Mouse (Mus musculus) midbrain, embryonic 12.5 days (tissue): ENCODE results near the gene Zfp169. TPM values are rescaled to one million over a fixed set of nuclear protein-coding genes. Genes with fewer than 3 reads are reported as not detected.

Experiments
- ATAC-seq: fragments of 200-750 bp; cut with Nextera tagmentation; 2 replicates; pipeline ENCODE4 v1.8.0; 2017; ENCODE audit warnings: low read depth, moderate TSS enrichment, moderate library complexity; ENCODE audit not compliant: low FRiP score
- H3K27ac ChIP-seq: fragments of 300-500 bp; sonication (generic); replicated peaks from 2 replicates; pipeline ENCODE4 v1.5.1; 2016; ENCODE audit warnings: mild to moderate bottlenecking
- H3K27me3 ChIP-seq: fragments of 300-500 bp; sonication (generic); 2 replicates; pipeline ENCODE4 v1.6.1; 2016; ENCODE audit warnings: mild to moderate bottlenecking
- H3K36me3 ChIP-seq: fragments of 300-500 bp; sonication (generic); 2 replicates; pipeline ENCODE4 v1.6.1; 2016
- H3K4me1 ChIP-seq: fragments of 300-500 bp; sonication (generic); 2 replicates; pipeline ENCODE4 v1.6.1; 2016
- H3K4me2 ChIP-seq: fragments of 300-500 bp; sonication (generic); replicated peaks from 2 replicates; pipeline ENCODE4 v1.6.1; 2016; ENCODE audit warnings: mild to moderate bottlenecking, moderate library complexity
- H3K4me3 ChIP-seq: fragments of 300-500 bp; sonication (generic); 2 replicates; pipeline ENCODE4 v1.5.1; 2016; ENCODE audit warnings: mild to moderate bottlenecking
- H3K9ac ChIP-seq: fragments of 300-500 bp; sonication (generic); replicated peaks from 2 replicates; pipeline ENCODE4 v1.6.1; 2016; ENCODE audit warnings: mild to moderate bottlenecking, moderate library complexity
- H3K9me3 ChIP-seq: fragments of 300-500 bp; sonication (generic); 2 replicates; pipeline ENCODE4 v1.6.1; 2016; ENCODE audit warnings: mild to moderate bottlenecking
- WGBS: fragments of 180-500 bp; shearing (Covaris S2); methylation state at CpG from one replicate; pipeline ENCODE4 v1.1.7; 2016; 5-methylcytosine and 5-hydroxymethylcytosine counted together
- polyA plus RNA-seq: library from polyadenylated mRNA; unstranded; fragments of >200 nt; fragmentation: Nextera tagmentation; extraction: Ambion mirVana; gene quantifications from 2 replicates; pipeline ENCODE4 v1.2.1, GENCODE M21; 2016

Gene Zfp169
- polyA plus RNA-seq, 1 experiment from 2014 or later, result 5.5 TPM

DNA sequence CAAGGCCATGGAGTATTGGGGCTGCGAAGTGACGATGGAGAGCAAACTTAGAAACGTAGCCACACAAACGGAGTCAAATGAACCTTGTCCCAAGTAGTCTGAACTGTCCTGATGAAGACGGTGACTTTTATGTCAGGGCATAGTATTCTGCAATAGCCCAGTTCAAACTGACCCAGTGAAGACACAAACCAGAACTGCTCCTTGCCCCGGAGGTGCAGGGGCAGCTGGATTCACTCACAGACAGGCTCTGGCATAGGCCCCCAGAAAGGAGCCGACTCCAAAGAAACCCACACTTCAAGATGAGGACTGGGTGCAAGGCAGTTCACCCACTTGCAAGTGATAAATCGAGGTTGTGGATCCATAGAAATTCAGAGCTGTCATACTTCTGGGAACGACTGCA lies 4.6 kb downstream of the Zfp169 start:
- no peak overlapping the region for H3K27ac ChIP-seq
- WGBS, result 95% methylated on average over 9 of the region's 9 CpGs
- no peak overlapping the region for H3K4me2 ChIP-seq
- H3K4me3 ChIP-seq, result no peak overlapping the region
- H3K9me3 ChIP-seq, result 0 out of 2 replicates have a peak, but pooled peaks cover under 1% of the 10 kb centered on the region
- H3K36me3 ChIP-seq, result peaks cover 23% of the 10 kb centered on the region
- H3K27me3 ChIP-seq, result no peaks in the 10 kb centered on the region
- no peak overlapping the region for H3K9ac ChIP-seq
- ATAC-seq, result no peak
- peaks cover 6% of the 10 kb centered on the region for H3K4me1 ChIP-seq

DNA sequence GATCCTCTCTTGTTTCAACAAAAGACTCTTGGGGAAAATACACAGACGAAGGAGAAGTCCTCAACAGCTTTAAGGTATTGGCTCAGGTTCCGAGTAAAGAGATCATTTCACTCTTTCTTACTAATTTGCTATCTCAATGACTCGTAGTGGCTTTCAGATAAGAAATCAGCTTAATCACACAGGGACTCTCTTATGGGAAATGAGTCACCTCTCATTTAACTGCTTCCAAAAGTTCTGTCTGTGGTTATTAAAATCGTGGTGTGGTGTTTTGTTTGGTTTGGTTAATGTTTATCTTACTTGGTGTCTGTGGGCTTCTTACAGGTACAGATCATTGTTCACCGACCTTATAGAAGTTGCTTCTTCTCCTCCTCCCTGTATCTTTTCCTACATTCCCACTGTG lies 10.8 kb downstream of the Zfp169 start:
- 79% methylated on average over 5 of the region's 5 CpGs for WGBS
- no peak overlapping the region for H3K4me3 ChIP-seq
- H3K9ac ChIP-seq, result no peak overlapping the region
- H3K27ac ChIP-seq, result no peak overlapping the region
- no peak for ATAC-seq
- H3K4me2 ChIP-seq, result no peak overlapping the region
- H3K36me3 ChIP-seq, result peaks cover 37% of the 10 kb centered on the region
- H3K27me3 ChIP-seq, result no peaks in the 10 kb centered on the region
- H3K4me1 ChIP-seq, result peaks cover 10% of the 10 kb centered on the region; the same call in 1 of the 2 replicates
- 0 out of 2 replicates have a peak, but pooled peaks cover 2% of the 10 kb centered on the region for H3K9me3 ChIP-seq

DNA sequence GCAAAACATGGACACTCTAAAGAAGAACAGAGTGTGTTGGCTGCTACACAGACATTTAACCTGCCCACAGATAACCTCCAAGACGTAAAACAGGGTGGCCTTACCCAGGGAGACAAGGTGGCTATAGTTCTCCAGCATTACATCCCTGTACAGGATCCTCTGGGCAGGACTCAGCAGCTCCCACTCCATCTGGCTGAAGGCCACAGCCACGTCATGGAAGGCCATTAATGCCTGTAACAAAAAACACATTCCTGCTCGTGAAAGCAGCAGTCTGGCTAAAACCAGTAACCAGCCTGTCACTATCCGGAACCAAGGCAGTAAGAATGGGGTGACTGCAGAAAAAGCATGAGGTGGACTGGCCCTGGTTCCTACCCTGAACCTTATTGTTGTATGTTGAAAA lies 14.6 kb downstream of the Zfp169 start:
- H3K9ac ChIP-seq, result no peak overlapping the region
- WGBS, result 81% methylated on average over 4 of the region's 4 CpGs
- H3K27me3 ChIP-seq, result no peaks in the 10 kb centered on the region
- H3K4me1 ChIP-seq, result peaks cover 10% of the 10 kb centered on the region; the same call in 1 of the 2 replicates
- H3K4me2 ChIP-seq, result no peak overlapping the region
- no peak for ATAC-seq
- H3K9me3 ChIP-seq, result 0 out of 2 replicates have a peak, but pooled peaks cover 6% of the 10 kb centered on the region
- no peak overlapping the region for H3K4me3 ChIP-seq
- no peak overlapping the region for H3K27ac ChIP-seq
- peaks cover 29% of the 10 kb centered on the region for H3K36me3 ChIP-seq

DNA sequence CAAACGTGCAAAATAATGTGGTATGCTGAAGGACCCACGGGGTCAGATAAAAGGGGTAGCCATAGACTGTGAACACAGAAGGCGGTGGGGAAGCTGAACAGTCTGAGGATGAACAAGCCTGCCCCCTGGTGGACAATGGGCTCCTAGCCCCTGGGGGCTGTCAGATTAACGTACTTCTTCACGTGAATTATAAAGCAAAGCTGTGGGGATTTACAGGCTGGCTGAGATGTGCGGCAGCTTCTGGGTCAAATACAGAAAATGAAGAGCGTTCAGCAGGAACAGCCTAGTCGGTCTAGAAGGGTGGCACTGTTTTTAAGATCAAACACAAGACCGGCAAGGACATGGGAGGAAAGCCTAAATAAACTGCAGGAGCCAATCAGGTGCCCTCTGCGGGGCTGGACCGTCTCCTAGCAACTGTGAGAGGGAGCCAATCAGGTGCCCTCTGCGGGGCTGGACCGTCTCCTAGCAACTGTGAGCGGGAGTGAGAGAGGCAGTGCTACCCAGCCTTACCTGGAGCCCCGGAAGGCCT lies 15.5 kb downstream of the Zfp169 start:
- Histone ChIP-seq H3K4me3 (peak overlapping the region; percentile 39), H3K36me3 (peaks cover 26% of the 10 kb centered on the region), H3K9ac (no peak overlapping the region), H3K27ac (no peak overlapping the region), H3K27me3 (no peaks in the 10 kb centered on the region), H3K4me1 (peaks cover 10% of the 10 kb centered on the region; the same call in 1 of the 2 replicates), H3K4me2 (peak overlapping the region; percentile 44), H3K9me3 (0 out of 2 replicates have a peak, but pooled peaks cover 4% of the 10 kb centered on the region)
- WGBS, result 7% methylated on average over 15 of the region's 15 CpGs
- ATAC-seq, result peak; percentile 99

DNA sequence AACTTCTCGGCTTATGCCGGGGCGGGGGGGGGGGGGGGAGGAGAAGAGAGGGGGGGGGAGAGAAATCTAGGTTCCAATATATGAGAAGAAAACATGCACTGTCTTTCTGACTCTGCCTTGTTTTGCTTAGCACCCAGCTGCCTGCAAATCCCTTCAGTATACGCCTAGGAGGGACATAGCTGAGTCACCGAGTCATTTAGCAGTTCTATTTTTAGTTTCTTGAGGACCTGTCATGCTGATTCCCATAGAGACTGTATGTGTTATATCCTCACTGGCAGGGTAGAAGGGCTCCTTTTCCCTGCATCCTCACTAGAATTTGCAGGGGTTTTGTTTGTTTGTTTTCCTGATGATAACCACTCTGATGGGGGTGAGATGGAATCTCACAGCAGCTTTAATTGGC lies 20.1 kb downstream of the Zfp169 start:
- Histone ChIP-seq H3K4me2 (no peak overlapping the region), H3K36me3 (peaks cover 56% of the 10 kb centered on the region), H3K4me1 (peaks cover 4% of the 10 kb centered on the region; the same call in 1 of the 2 replicates), H3K27me3 (no peaks in the 10 kb centered on the region), H3K27ac (no peak overlapping the region), H3K4me3 (no peak overlapping the region), H3K9ac (no peak overlapping the region), H3K9me3 (0 out of 2 replicates have a peak, but pooled peaks cover 4% of the 10 kb centered on the region)
- WGBS, result 94% methylated on average over 4 of the region's 5 CpGs
- no peak for ATAC-seq

DNA sequence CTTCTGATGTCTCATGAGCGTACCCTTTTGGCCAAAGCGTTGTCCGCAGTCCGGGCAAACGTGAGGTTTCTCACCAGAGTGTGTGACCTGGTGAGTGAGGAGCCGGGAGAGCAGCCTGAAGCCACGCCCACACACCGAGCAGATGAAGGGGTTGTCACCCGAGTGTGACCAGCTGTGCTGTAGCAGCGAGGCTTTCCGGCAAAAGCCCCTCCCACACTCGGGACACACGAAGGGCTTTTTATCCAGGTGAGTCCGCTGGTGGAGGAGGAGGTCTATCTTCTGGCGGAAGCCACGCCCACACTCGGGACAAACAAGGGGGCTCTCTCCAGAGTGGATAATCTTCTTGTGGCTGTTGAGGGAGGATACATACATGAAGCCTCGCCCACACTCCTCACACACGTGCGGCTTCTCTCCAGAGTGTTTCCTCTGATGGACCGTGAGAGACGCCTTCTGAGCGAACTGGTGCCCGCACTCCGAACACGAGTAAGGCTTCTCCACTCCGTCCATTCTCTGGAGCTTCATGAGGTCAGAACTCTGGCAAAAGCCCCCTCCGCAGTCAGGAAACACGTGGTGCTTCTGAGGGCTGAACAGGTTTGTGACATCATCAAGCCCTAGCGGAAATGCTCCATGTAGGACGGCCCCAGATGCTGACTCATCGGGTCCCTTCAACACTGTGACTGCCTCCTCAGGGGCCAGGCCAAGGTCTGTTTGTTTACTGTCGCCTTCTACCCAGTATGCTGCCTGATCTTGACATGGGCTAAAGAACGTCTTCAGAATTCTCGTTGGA lies 22.7 kb downstream of the Zfp169 start:
- no peaks in the 10 kb centered on the region for H3K27me3 ChIP-seq
- H3K9me3 ChIP-seq, result 0 out of 2 replicates have a peak, but pooled peaks cover 4% of the 10 kb centered on the region
- H3K9ac ChIP-seq, result no peak overlapping the region
- ATAC-seq, result no peak
- peaks cover 56% of the 10 kb centered on the region for H3K36me3 ChIP-seq
- no peak overlapping the region for H3K4me3 ChIP-seq
- no peak overlapping the region for H3K27ac ChIP-seq
- 92% methylated on average over 35 of the region's 35 CpGs for WGBS
- no peaks in the 10 kb centered on the region for H3K4me1 ChIP-seq
- H3K4me2 ChIP-seq, result no peak overlapping the region

DNA sequence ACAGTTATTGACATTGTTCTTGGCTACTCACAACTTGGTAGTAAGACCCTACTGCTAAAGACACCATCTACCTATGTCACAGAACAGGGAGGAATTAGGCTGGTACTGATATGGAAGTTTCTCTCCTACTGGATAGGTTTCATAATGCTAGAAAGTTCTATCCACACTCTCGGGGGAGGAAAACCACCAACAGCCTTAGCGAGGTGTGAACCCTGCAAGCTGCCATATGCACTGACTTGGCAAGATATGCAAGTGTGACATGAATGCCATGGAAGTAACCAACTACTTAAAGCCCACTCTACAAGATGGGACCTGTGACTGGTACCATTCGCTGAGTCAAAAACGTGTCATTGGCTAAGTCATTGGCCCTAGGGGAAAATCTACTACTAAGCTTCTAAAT lies 29.6 kb downstream of the Zfp169 start:
- no peaks in the 10 kb centered on the region for H3K9me3 ChIP-seq
- H3K27me3 ChIP-seq, result no peaks in the 10 kb centered on the region
- WGBS, result 93% methylated on average over 4 of the region's 4 CpGs
- no peak overlapping the region for H3K9ac ChIP-seq
- H3K4me1 ChIP-seq, result no peaks in the 10 kb centered on the region
- no peak overlapping the region for H3K4me2 ChIP-seq
- no peak overlapping the region for H3K4me3 ChIP-seq
- no peak overlapping the region for H3K27ac ChIP-seq
- peaks cover 20% of the 10 kb centered on the region; the same call in 1 of the 2 replicates for H3K36me3 ChIP-seq
- no peak for ATAC-seq

DNA sequence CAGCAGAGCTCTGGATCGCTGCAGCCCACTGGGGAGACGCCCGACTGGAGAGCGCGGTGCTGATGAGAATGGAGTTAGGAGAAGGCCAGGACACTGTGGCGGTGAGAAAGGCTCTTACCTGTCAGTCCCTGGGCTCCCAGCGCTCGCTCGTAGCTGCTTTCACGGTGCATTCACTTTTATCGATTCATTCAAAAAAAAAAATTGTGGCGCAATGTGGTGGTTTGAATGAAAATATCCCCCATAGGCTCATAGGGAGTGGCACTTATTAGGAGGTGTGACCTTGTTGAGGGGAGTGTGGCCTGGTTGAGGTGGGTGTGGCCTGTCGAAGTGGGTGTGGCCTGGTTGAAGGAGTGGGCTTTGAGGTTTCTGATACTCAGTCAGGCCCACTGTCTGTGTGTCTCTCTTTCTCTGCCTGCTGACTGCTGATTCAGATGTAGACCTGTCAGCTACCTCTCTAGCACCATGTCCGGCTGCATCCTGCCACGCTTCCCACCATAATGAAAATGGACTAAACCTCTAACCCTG lies 44.5 kb downstream of the Zfp169 start:
- Histone ChIP-seq H3K27ac (no peak overlapping the region), H3K36me3 (no peaks in the 10 kb centered on the region), H3K4me1 (peaks cover 12% of the 10 kb centered on the region), H3K27me3 (no peaks in the 10 kb centered on the region), H3K4me2 (no peak overlapping the region), H3K9me3 (no peaks in the 10 kb centered on the region), H3K4me3 (no peak overlapping the region), H3K9ac (no peak overlapping the region)
- ATAC-seq, result no peak
- WGBS, result 63% methylated on average over 15 of the region's 15 CpGs

DNA sequence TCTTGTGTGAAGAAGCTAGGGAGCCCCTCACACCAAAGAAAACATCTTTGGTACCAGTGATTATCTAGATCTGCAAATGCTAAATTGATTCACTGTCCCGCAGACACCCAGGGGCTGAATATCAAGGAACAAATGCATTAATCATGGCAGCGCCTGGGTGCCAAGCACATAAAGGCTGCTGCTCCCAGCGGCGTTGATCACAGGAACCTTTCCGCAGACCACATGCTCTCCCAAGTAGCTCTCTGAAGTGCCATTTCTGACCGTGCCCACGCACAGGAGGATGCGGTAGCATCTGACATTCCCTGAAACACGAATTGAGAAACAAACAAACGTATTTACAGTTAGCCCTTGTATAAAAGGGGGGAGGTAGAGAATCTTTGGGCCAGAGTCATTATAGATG lies 47.1 kb downstream of the Zfp169 start:
- Histone ChIP-seq H3K4me2 (no peak overlapping the region), H3K9ac (no peak overlapping the region), H3K4me3 (no peak overlapping the region), H3K36me3 (no peaks in the 10 kb centered on the region), H3K9me3 (no peaks in the 10 kb centered on the region), H3K27me3 (no peaks in the 10 kb centered on the region), H3K4me1 (peaks cover 12% of the 10 kb centered on the region), H3K27ac (peak overlapping the region; percentile 22; the same call in 1 of the 2 replicates)
- WGBS, result 57% methylated on average over 10 of the region's 10 CpGs
- ATAC-seq, result no peak

DNA sequence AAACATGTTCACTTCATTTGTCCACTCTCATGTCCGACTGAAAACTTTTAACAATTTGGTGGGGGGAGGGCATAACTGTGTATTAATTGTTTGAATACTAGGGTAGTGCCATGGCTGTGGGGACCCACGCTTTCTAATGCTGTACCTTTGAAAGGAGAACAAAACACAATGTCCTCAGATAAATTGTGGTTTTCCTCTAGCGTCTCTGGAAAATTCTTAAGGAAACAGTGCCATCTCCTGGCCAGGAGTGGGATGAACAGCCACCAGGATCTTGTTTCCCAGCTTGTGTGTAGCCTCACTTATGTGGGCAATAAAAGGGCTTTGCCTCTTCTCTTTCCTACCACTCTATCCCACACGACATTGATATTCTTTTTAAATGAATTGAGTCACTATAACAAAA lies 49.1 kb downstream of the Zfp169 start:
- H3K27ac ChIP-seq, result no peak overlapping the region
- 20% methylated on average over 4 of the region's 4 CpGs for WGBS
- peak; percentile 34; the same call in 1 of the 2 replicates for ATAC-seq

DNA sequence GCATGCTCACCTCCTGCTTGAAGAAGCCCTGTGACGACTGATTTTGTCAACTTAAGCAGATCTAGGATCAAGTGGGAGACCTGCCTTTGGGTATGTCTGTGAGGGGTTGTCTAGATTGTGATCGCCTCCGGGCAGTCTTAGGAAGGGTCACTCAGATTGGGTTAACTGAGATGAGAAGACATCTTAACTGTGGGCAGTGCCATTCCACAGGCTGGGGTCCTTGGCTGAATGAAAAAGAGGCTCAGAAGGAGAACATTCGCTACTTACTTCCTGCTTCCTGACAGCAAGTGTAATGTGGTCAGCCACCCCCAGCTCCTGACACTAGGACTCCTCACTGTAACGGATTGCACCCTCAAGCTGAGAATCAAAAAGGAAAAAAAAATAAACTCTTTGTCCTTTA lies 54.0 kb downstream of the Zfp169 start:
- no peak overlapping the region for H3K27ac ChIP-seq
- ATAC-seq, result no peak
- no peak overlapping the region for H3K4me3 ChIP-seq
- H3K9me3 ChIP-seq, result no peaks in the 10 kb centered on the region
- H3K4me2 ChIP-seq, result no peak overlapping the region
- 89% methylated on average over 5 of the region's 5 CpGs for WGBS
- H3K36me3 ChIP-seq, result no peaks in the 10 kb centered on the region
- no peaks in the 10 kb centered on the region for H3K27me3 ChIP-seq
- no peak overlapping the region for H3K9ac ChIP-seq
- H3K4me1 ChIP-seq, result peaks cover 5% of the 10 kb centered on the region; the same call in 1 of the 2 replicates

More for the DNA sequence above, 49.1 kb downstream of the Zfp169 start:
- Histone ChIP-seq H3K4me3 (no peak overlapping the region), H3K36me3 (no peaks in the 10 kb centered on the region), H3K4me2 (no peak overlapping the region), H3K9ac (no peak overlapping the region), H3K27me3 (no peaks in the 10 kb centered on the region), H3K9me3 (no peaks in the 10 kb centered on the region), H3K4me1 (peaks cover 12% of the 10 kb centered on the region)

DNA sequence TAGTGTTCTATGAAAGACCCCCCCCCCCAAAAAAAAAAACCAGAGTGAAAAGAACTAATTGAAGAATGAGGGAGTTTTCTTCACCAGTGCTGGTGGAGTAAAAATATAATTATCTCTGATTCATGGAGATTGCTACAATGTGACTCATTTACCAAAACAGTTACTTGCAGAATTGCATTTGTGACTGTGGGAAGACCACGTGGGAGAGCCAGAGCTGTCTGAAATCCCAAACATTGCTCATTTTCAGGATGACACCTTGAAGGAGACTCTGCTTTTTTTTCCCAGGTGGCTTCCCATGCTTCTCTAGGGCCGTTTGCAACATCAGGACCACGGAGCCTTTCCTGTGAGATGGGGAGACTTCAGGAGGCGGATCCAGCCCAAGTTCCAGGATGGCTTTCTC lies 65.1 kb downstream of the Zfp169 start:
- no peak overlapping the region for H3K9ac ChIP-seq
- no peak overlapping the region for H3K27ac ChIP-seq
- no peak overlapping the region for H3K4me2 ChIP-seq
- ATAC-seq, result no peak
- H3K4me1 ChIP-seq, result 0 out of 2 replicates have a peak, but pooled peaks cover 5% of the 10 kb centered on the region
- no peak overlapping the region for H3K4me3 ChIP-seq
- H3K9me3 ChIP-seq, result no peaks in the 10 kb centered on the region; the same call in 1 of the 2 replicates
- 44% methylated on average over 4 of the region's 4 CpGs for WGBS
- H3K36me3 ChIP-seq, result no peaks in the 10 kb centered on the region
- peaks cover 27% of the 10 kb centered on the region for H3K27me3 ChIP-seq
